Mouse (Mus musculus) stomach, postnatal 0 days (tissue): ENCODE measurements around the gene Rlf. TPM values are rescaled to one million over a fixed set of nuclear protein-coding genes. Genes with fewer than 3 reads are reported as not detected.
"Not testable (repeated sequence)": the region's sequence is repeated elsewhere in the genome, so short reads cannot be mapped to it uniquely, and the experiment has no call there.

Experiments used
- ATAC-seq: fragments of 200-750 bp; cut with Nextera tagmentation; 2 replicates; pipeline ENCODE4 v1.8.0; 2017; ENCODE audit not compliant: low FRiP score, low TSS enrichment
- DNase-seq: peaks from one replicate; pipeline ENCODE4 v3.0.0-alpha.2; 2016; ENCODE audit warnings: low spot score
- H3K27ac ChIP-seq: fragments of 300-500 bp; sonication (generic); replicated peaks from 2 replicates; pipeline ENCODE4 v1.5.1; 2014; ENCODE audit warnings: mild to moderate bottlenecking, control low read depth
- H3K27me3 ChIP-seq: fragments of 300-500 bp; sonication (generic); 2 replicates; pipeline ENCODE4 v1.6.1; 2014; ENCODE audit warnings: low read length; ENCODE audit not compliant: control insufficient read depth, insufficient read depth
- H3K36me3 ChIP-seq: fragments of 300-500 bp; sonication (generic); 2 replicates; pipeline ENCODE4 v1.6.1; 2014; ENCODE audit warnings: low read length, mixed read lengths; ENCODE audit not compliant: control insufficient read depth, insufficient read depth
- H3K4me1 ChIP-seq: fragments of 300-500 bp; sonication (generic); replicated peaks from 2 replicates; pipeline ENCODE4 v1.6.1; 2014; ENCODE audit warnings: antibody characterized with exemption; ENCODE audit not compliant: control insufficient read depth, insufficient read depth
- H3K4me2 ChIP-seq: fragments of 300-500 bp; sonication (generic); replicated peaks from 2 replicates; pipeline ENCODE4 v1.6.1; 2014; ENCODE audit warnings: low read depth, mild to moderate bottlenecking, control low read depth, moderate library complexity
- H3K4me3 ChIP-seq: fragments of 300-500 bp; sonication (generic); 2 replicates; pipeline ENCODE4 v1.5.1; 2014; ENCODE audit warnings: low read depth, low read length, control low read depth
- H3K9ac ChIP-seq: fragments of 300-500 bp; sonication (generic); 2 replicates; pipeline ENCODE4 v1.6.1; 2014; ENCODE audit warnings: mild to moderate bottlenecking, low read length, control low read depth, mixed read lengths
- H3K9me3 ChIP-seq: fragments of 300-500 bp; sonication (generic); 2 replicates; pipeline ENCODE4 v1.6.1; 2016; ENCODE audit warnings: low read length; ENCODE audit not compliant: control insufficient read depth
- CTCF ChIP-seq: IDR thresholded peaks from 2 replicates; pipeline ENCODE4 v1.5.1; 2016; ENCODE audit warnings: antibody characterized with exemption, low read depth, mild to moderate bottlenecking, moderate library complexity
- EP300 ChIP-seq: optimal IDR thresholded peaks from 2 replicates; pipeline ENCODE3; 2016; ENCODE audit warnings: antibody characterized with exemption
- WGBS: fragments of 180-500 bp; shearing (Covaris S2); extraction: QIAGEN DNeasy Blood & Tissue Kit; methylation state at CpG from one replicate; pipeline ENCODE4 v1.1.7; 2014; 5-methylcytosine and 5-hydroxymethylcytosine counted together
- polyA plus RNA-seq: library from polyadenylated mRNA; unstranded; fragments of >200 nt; fragmentation: Nextera tagmentation; extraction: Ambion mirVana; gene quantifications from 2 replicates; pipeline ENCODE4 v1.2.1, GENCODE M21; 2015

The Rlf gene
- polyA plus RNA-seq, 1 experiment from 2014 or later = 7.7 TPM

DNA sequence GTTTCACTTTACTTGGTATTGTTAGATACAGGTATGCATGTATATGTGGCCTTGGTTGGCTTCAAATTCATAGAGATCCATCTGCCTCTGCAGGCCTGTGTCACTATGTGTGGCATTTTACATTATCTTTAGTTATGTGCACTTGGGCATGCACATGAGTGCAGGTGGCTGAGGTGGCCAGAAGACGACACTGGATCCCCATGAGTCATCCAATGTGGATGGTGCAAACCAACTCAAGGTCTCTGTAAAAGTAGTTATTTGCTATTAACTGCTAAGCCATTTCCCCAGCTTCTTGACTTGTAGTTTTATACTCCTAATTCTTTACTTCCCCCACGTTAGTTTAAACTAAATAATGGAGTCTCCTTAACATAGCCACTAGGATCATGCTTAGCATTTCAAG is 22.6 kb downstream of the Rlf start:
- no peaks in the 10 kb centered on the region for H3K27me3 ChIP-seq
- 85% methylated on average over 2 of the region's 2 CpGs for WGBS
- no peaks in the 10 kb centered on the region for H3K9me3 ChIP-seq
- TF ChIP-seq EP300 = no peak
- no peak for TF ChIP-seq CTCF
- no peak overlapping the region for H3K4me3 ChIP-seq
- no peaks in the 10 kb centered on the region for H3K4me1 ChIP-seq
- DNase-seq (no peak), ATAC-seq (no peak)
- no peak overlapping the region for H3K9ac ChIP-seq
- H3K27ac ChIP-seq = no peak overlapping the region
- no peaks in the 10 kb centered on the region; the same call in 1 of the 2 replicates for H3K36me3 ChIP-seq
- no peak overlapping the region for H3K4me2 ChIP-seq

DNA sequence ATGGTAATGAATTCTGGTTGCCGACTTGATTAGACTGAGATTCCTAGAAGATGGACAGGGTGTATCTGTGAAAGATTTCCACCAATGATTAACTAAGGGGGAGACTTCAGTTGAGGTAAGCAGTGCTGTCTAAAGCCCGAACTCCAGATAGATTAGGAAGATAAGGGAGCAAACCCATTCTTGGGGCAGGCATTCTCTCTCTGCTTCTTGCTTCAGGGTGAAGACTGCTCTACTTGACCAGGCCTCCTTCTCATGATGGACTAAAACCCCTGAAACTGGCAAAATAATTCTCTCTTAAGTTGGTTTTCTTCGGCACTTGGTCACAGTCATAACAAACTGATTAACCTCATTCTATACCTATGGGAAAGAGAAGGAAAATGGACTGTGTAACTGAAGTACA is 25.5 kb downstream of the Rlf start:
- Histone ChIP-seq H3K4me3 (no peak overlapping the region), H3K4me1 (no peaks in the 10 kb centered on the region), H3K36me3 (no peaks in the 10 kb centered on the region; the same call in 1 of the 2 replicates), H3K27me3 (no peaks in the 10 kb centered on the region), H3K9me3 (no peaks in the 10 kb centered on the region), H3K4me2 (no peak overlapping the region), H3K27ac (no peak overlapping the region), H3K9ac (no peak overlapping the region)
- 84% methylated on average over 3 of the region's 3 CpGs for WGBS
- ATAC-seq (no peak), DNase-seq (no peak)
- TF ChIP-seq EP300 = no peak

DNA sequence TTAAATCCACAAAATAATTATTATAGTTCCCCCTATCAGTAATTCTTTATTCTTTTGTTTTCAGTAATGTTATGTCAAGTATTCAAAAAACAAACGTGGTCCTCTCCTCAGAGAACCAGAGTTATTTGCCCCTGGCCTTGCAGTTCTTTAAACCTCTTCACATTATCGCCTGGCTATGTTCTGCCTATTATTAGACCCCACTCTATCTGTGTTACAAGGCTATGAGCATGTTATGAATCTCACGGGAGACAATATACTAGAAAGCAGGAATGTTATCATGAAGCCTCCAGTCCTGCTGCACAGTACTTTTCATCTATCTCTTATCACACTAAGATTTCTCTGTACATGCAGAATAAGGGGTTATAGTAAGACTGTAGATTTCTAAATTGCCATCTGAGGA is 35.2 kb downstream of the Rlf start:
- Histone ChIP-seq H3K4me2 (no peak overlapping the region), H3K4me1 (no peaks in the 10 kb centered on the region), H3K9me3 (0 out of 2 replicates have a peak, but pooled peaks cover 3% of the 10 kb centered on the region), H3K4me3 (no peak overlapping the region), H3K36me3 (no peaks in the 10 kb centered on the region; the same call in 1 of the 2 replicates), H3K27ac (no peak overlapping the region), H3K9ac (no peak overlapping the region), H3K27me3 (no peaks in the 10 kb centered on the region)
- WGBS = 94% methylated on average over 3 of the region's 3 CpGs
- TF ChIP-seq CTCF = no peak
- no peak for TF ChIP-seq EP300
- DNase-seq (no peak), ATAC-seq (no peak)

DNA sequence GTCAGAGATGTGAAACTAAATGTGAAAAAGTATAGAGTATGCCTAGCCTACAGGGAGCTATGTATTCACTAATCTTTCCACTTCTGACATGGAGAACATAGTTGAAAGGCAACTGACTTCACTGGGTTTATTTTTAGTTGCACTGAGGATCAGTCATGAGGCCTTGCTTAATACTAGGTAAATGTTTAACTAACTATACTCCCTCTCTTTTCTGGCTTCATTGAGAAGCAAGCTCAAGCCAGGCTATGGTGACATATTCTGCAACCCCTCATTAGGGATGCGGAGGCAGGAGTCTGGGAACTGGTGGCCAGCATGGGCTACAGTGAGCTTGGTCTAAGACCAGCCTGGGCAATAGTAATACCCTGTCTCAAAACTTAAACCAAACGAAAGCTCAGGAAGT is 47.2 kb downstream of the Rlf start:
- H3K27ac ChIP-seq = no peak overlapping the region
- DNase-seq (no peak), ATAC-seq (no peak)
- H3K4me1 ChIP-seq = no peaks in the 10 kb centered on the region
- no peak overlapping the region for H3K9ac ChIP-seq
- peaks cover 4% of the 10 kb centered on the region; the same call in 1 of the 2 replicates for H3K9me3 ChIP-seq
- no peak for TF ChIP-seq CTCF
- no peak for TF ChIP-seq EP300
- 91% methylated on average over 2 of the region's 2 CpGs for whole genome bisulfite sequencing
- H3K4me3 ChIP-seq = no peak overlapping the region
- H3K4me2 ChIP-seq = no peak overlapping the region
- no peaks in the 10 kb centered on the region for H3K27me3 ChIP-seq
- H3K36me3 ChIP-seq = peaks cover 14% of the 10 kb centered on the region

DNA sequence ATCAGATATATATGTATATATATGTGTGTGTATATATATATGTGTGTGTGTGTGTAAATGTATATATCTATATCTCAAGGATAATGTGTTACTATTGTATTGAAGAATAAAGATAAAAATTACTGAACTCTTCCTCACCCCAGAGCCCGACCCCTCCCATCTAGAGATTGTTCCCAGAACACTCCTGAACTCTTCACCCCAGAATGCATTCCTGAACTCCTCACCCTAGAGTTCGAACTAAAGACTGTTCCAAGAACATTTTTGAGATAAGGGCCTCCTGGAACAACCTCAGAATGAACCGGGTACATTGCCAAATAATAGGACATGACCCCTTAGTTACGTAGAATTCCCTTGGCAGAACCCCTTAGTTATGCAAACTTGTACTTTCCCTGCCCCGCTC is 48.2 kb downstream of the Rlf start:
- H3K9me3 ChIP-seq, H3K9ac ChIP-seq, DNase-seq, H3K4me3 ChIP-seq, H3K27me3 ChIP-seq, ATAC-seq, H3K4me1 ChIP-seq, H3K4me2 ChIP-seq, H3K27ac ChIP-seq: not testable (repeated sequence)
- WGBS = 56% methylated on average over 3 of the region's 5 CpGs
- peaks cover 14% of the 10 kb centered on the region for H3K36me3 ChIP-seq

DNA sequence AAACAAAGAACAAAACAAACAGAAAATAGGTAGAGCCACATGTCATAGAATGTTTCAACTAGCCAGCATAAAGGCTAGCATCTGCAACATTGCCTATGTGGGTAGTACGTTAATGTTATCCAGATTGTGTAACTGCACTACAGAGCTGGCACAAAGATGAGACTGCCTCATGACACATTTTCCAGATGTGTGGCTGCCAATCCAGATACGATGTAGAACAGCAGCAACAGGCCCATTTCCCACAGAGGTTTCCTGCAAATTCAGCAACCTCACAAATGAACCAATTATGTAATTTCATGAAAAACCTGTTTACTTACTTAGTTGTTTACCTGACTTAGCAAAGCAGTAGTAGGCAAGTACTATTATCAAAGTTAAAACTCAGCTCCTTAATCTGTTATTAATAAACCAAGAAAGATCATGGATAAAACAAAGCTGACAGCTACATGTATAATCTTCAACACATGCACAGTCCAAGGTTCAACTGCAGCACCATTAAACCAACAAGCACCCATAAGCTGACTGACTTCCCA is 51.3 kb downstream of the Rlf start:
- Histone ChIP-seq H3K4me3 (no peak overlapping the region), H3K27ac (no peak overlapping the region), H3K4me2 (no peak overlapping the region), H3K4me1 (no peaks in the 10 kb centered on the region), H3K27me3 (no peaks in the 10 kb centered on the region), H3K36me3 (peaks cover 10% of the 10 kb centered on the region), H3K9me3 (peaks cover 4% of the 10 kb centered on the region; the same call in 1 of the 2 replicates), H3K9ac (no peak overlapping the region)
- WGBS = 88% methylated on average over 2 of the region's 2 CpGs
- ATAC-seq (no peak), DNase-seq (no peak)
- no peak for TF ChIP-seq CTCF
- no peak for TF ChIP-seq EP300
